Mouse (Mus musculus) cerebellum, adult 9-11 months (tissue): ENCODE data around the gene Asrgl1.

Experiments
- DNase-seq: peaks from one replicate; pipeline ENCODE4 v3.0.0; 2022

Asrgl1 gene

DNA sequence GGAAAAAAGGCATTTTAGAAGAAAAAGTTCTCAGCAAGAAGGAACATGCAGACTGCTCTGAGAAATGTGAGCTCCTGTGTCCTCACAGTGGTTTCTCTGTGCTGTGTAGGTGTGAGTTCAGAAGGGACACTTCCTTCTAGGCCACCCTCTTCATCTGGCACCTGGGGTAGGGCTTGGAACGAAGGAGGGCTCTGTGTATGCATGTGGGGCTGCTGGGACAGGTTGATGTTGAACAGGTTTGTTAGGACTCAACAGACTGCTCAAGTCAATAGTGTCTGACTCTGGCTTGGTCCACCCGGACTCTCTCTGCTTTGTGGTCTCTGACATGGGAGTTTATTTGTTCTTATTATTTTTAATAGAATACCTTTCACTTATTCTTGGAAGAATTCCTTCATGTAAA lies 65.1 kb downstream of the Asrgl1 start:
- DNase-seq: no peak

DNA sequence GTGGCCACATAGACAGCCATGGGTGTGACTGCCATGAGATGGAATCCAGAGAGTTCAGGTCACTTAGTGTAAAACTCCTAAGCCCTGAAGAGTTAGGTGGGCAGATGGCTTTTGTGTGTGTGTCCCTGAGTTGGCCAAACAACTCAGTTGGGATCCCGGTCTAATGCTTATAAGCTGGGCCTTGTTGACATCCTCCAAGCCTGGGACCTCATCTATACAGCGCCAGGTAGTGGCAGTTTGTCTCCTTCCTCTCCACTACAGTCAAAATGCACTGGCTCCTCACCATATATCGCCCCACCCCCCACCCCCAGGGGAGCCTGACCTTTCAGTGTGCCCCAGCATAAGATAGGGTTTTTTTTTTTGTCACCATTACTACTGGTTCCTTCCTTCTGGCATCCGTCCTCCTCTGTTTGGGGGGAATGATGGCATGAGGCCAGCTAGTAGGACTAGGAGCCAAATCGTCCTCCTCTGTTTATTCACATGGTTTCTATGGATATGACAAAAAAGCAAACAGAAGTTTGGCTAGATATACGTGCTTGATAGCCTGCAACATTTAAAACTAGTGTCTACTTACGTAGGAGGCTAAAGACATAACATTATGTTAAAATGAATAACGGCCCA lies 65.6 kb downstream of the Asrgl1 start:
- DNase-seq: no peak

DNA sequence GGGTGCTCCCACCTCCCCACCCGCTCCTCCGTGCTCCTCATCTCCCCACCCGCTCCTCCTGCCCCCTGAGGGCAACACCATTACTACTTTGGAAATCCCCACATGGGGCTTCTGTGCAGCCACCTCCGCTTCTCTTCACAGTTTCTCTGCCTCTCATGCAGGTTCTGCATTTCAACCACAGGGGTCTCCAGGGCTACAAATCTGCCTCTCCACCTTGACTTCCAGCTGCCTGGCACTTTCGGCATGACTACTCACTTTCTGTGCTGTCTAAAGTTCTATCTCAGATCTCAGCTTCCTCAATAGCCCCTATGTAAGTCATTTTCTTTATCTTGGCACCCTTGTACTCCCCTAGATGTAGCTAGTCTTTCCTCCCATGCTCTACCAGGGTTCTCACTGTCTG lies 68.1 kb downstream of the Asrgl1 start:
- DNase-seq: no peak

GRCm38 (mm10) chr19:9065621-9066561 lies 69.5 kb downstream of the Asrgl1 start:
- DNase-seq: no peak

DNA sequence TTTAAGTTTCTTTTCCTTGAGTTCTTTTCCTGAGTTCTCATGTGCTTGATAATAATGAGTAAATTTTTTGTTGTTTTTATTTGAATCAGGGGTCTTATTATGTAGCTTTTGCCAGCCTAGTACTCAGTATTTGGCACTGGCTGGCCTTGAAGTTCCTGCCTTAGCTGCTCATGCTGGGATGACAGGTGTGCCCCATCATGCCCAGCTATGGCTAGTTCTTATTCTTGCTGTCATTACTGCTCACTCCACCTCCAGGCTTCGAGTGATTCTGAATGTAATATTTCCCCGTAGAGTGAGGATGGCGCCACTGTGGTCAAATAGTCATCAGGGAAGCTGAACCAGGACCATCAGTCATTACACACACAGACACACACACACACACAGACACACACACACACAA lies 71.6 kb downstream of the Asrgl1 start:
- DNase-seq: no peak

GRCm38 (mm10) chr19:9062822-9063221 lies 72.6 kb downstream of the Asrgl1 start:
- DNase-seq: no peak

GRCm38 (mm10) chr19:9061221-9061893 lies 74.1 kb downstream of the Asrgl1 start:
- no peak for DNase-seq

DNA sequence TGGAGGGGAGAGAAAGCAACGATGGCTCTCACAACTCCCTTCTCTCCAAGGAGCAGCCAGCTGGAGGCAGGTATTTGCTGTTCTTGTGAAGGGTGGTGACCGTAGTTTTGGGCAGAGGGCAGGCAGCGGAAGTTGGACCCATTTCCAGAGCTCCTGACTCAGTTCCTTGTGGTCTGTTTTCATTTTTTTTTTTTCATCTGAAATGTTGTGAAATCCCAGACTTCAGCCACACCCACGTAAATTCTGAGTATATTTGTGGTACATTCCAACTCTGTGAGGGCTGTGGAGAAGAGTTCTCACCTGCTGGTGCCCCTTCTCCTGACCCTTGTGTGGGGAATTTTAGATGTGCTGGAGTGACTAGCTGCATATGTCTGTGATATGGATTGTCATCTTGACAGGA lies 75.3 kb downstream of the Asrgl1 start:
- DNase-seq: no peak
